Mouse (Mus musculus) embryonic facial prominence, embryonic 14.5 days (tissue): ENCODE data around the gene D630045J12Rik. TPM values are rescaled to one million over a fixed set of nuclear protein-coding genes. Genes with fewer than 3 reads are reported as not detected.

Experiments used
- ATAC-seq: fragments of 200-750 bp; cut with Nextera tagmentation; 2 replicates; pipeline ENCODE4 v1.8.0; 2017; ENCODE audit warnings: low read depth, moderate number of reproducible peaks, moderate TSS enrichment
- DNase-seq: peaks from one replicate; pipeline ENCODE4 v3.0.0-alpha.2; 2015; ENCODE audit warnings: low spot score
- H3K27ac ChIP-seq: fragments of 300-500 bp; sonication (generic); replicated peaks from 2 replicates; pipeline ENCODE4 v1.5.1; 2014; ENCODE audit warnings: low read depth, mild to moderate bottlenecking, low read length, moderate library complexity
- H3K27me3 ChIP-seq: fragments of 300-500 bp; sonication (generic); replicated peaks from 2 replicates; pipeline ENCODE4 v1.6.1; 2014; ENCODE audit warnings: low read length; ENCODE audit not compliant: control insufficient read depth, insufficient read depth
- H3K36me3 ChIP-seq: fragments of 300-500 bp; sonication (generic); 2 replicates; pipeline ENCODE4 v1.6.1; 2014; ENCODE audit warnings: low read length, mixed read lengths; ENCODE audit not compliant: control insufficient read depth, insufficient read depth
- H3K4me1 ChIP-seq: fragments of 300-500 bp; sonication (generic); 2 replicates; pipeline ENCODE4 v1.6.1; 2014; ENCODE audit warnings: antibody characterized with exemption, low read length; ENCODE audit not compliant: control insufficient read depth, insufficient read depth
- H3K4me2 ChIP-seq: fragments of 300-500 bp; sonication (generic); 2 replicates; pipeline ENCODE4 v1.6.1; 2014; ENCODE audit warnings: low read depth, mild to moderate bottlenecking, low read length, moderate library complexity, mixed read lengths
- H3K4me3 ChIP-seq: fragments of 300-500 bp; sonication (generic); 2 replicates; pipeline ENCODE4 v1.5.1; 2014; ENCODE audit warnings: low read depth, mild to moderate bottlenecking, low read length
- H3K9ac ChIP-seq: fragments of 300-500 bp; sonication (generic); 2 replicates; pipeline ENCODE4 v1.6.1; 2014; ENCODE audit warnings: low read depth, mild to moderate bottlenecking, low read length, moderate library complexity, mixed read lengths
- H3K9me3 ChIP-seq: fragments of 300-500 bp; sonication (generic); 2 replicates; pipeline ENCODE4 v1.6.1; 2016; ENCODE audit warnings: low read length; ENCODE audit not compliant: control insufficient read depth
- WGBS: fragments of 180-500 bp; shearing (Covaris S2); extraction: QIAGEN DNeasy Blood & Tissue Kit; methylation state at CpG from one replicate; pipeline ENCODE4 v1.1.7; 2014; 5-methylcytosine and 5-hydroxymethylcytosine counted together
- polyA plus RNA-seq: library from polyadenylated mRNA; unstranded; fragments of >200 nt; fragmentation: Nextera tagmentation; extraction: Ambion mirVana; gene quantifications from 2 replicates; pipeline ENCODE4 v1.2.1, GENCODE M21; 2014

D630045J12Rik gene
- polyA plus RNA-seq, 1 experiment from 2014 or later, result 6.0 TPM

- H3K4me1 ChIP-seq, result peaks cover 14% of the 10 kb centered on the region
- H3K4me3 ChIP-seq, result no peak overlapping the region
- H3K4me2 ChIP-seq, result no peak overlapping the region
- H3K9me3 ChIP-seq, result no peaks in the 10 kb centered on the region
- no peaks in the 10 kb centered on the region for H3K27me3 ChIP-seq
- no peak overlapping the region for H3K9ac ChIP-seq
- DNase-seq (no peak), ATAC-seq (no peak)
- WGBS, result 76% methylated on average over 4 of the region's 4 CpGs
- H3K36me3 ChIP-seq, result no peaks in the 10 kb centered on the region
- H3K27ac ChIP-seq, result no peak overlapping the region
Observed at GRCm38 (mm10) chr6:38247362-38247761, 6.4 kb downstream of the D630045J12Rik start.

GRCm38 (mm10) chr6:38244806-38245205, 9.0 kb downstream of the D630045J12Rik start:
- H3K27me3 ChIP-seq, result no peaks in the 10 kb centered on the region
- H3K9ac ChIP-seq, result no peak overlapping the region
- peaks cover 15% of the 10 kb centered on the region for H3K4me1 ChIP-seq
- no peak overlapping the region for H3K4me2 ChIP-seq
- H3K27ac ChIP-seq, result no peak overlapping the region
- 81% methylated on average over 3 of the region's 3 CpGs for WGBS
- no peaks in the 10 kb centered on the region for H3K9me3 ChIP-seq
- no peak for ATAC-seq
- no peak for DNase-seq
- H3K36me3 ChIP-seq, result no peaks in the 10 kb centered on the region
- no peak overlapping the region for H3K4me3 ChIP-seq

- peaks cover 15% of the 10 kb centered on the region for H3K4me1 ChIP-seq
- no peak overlapping the region for H3K4me3 ChIP-seq
- no peak overlapping the region for H3K9ac ChIP-seq
- DNase-seq, result no peak
- H3K27ac ChIP-seq, result no peak overlapping the region
- WGBS, result 60% methylated on average over 3 of the region's 3 CpGs
- no peaks in the 10 kb centered on the region for H3K27me3 ChIP-seq
- no peak for ATAC-seq
- H3K4me2 ChIP-seq, result no peak overlapping the region
- H3K9me3 ChIP-seq, result no peaks in the 10 kb centered on the region
- H3K36me3 ChIP-seq, result no peaks in the 10 kb centered on the region
Observed at GRCm38 (mm10) chr6:38244167-38244566, 9.6 kb downstream of the D630045J12Rik start.

- Histone ChIP-seq H3K36me3 (no peaks in the 10 kb centered on the region), H3K4me2 (no peak overlapping the region), H3K27me3 (no peaks in the 10 kb centered on the region), H3K4me3 (no peak overlapping the region), H3K27ac (no peak overlapping the region), H3K4me1 (peaks cover 15% of the 10 kb centered on the region), H3K9ac (no peak overlapping the region), H3K9me3 (no peaks in the 10 kb centered on the region)
- WGBS, result 63% methylated on average over 5 of the region's 5 CpGs
- ATAC-seq, result no peak
- DNase-seq, result no peak
Observed at GRCm38 (mm10) chr6:38242833-38243232, 11.0 kb downstream of the D630045J12Rik start.

- ATAC-seq, result no peak
- no peak overlapping the region for H3K4me3 ChIP-seq
- WGBS, result 71% methylated on average over 8 of the region's 8 CpGs
- no peak overlapping the region for H3K27ac ChIP-seq
- H3K36me3 ChIP-seq, result no peaks in the 10 kb centered on the region
- no peaks in the 10 kb centered on the region for H3K27me3 ChIP-seq
- no peak overlapping the region for H3K9ac ChIP-seq
- H3K4me1 ChIP-seq, result peaks cover 15% of the 10 kb centered on the region
- DNase-seq, result no peak
- no peaks in the 10 kb centered on the region for H3K9me3 ChIP-seq
- H3K4me2 ChIP-seq, result no peak overlapping the region
Observed at GRCm38 (mm10) chr6:38242295-38242830, 11.4 kb downstream of the D630045J12Rik start.

- no peaks in the 10 kb centered on the region for H3K27me3 ChIP-seq
- DNase-seq (no peak), ATAC-seq (no peak)
- peaks cover 15% of the 10 kb centered on the region for H3K4me1 ChIP-seq
- H3K36me3 ChIP-seq, result no peaks in the 10 kb centered on the region
- 70% methylated on average over 4 of the region's 4 CpGs for WGBS
- no peaks in the 10 kb centered on the region for H3K9me3 ChIP-seq
- no peak overlapping the region for H3K4me3 ChIP-seq
- no peak overlapping the region for H3K4me2 ChIP-seq
- no peak overlapping the region for H3K27ac ChIP-seq
- H3K9ac ChIP-seq, result no peak overlapping the region
Observed at GRCm38 (mm10) chr6:38241508-38241907, 12.3 kb downstream of the D630045J12Rik start.

GRCm38 (mm10) chr6:38240618-38241017, 13.2 kb downstream of the D630045J12Rik start:
- DNase-seq (no peak), ATAC-seq (no peak)
- Histone ChIP-seq H3K9ac (no peak overlapping the region), H3K4me3 (no peak overlapping the region), H3K4me2 (no peak overlapping the region), H3K36me3 (no peaks in the 10 kb centered on the region), H3K27me3 (no peaks in the 10 kb centered on the region), H3K27ac (no peak overlapping the region), H3K4me1 (peaks cover 15% of the 10 kb centered on the region), H3K9me3 (no peaks in the 10 kb centered on the region)
- WGBS, result 72% methylated on average over 5 of the region's 5 CpGs

- H3K9me3 ChIP-seq, result no peaks in the 10 kb centered on the region
- 62% methylated on average over 4 of the region's 4 CpGs for WGBS
- H3K4me3 ChIP-seq, result no peak overlapping the region
- peaks cover 13% of the 10 kb centered on the region for H3K4me1 ChIP-seq
- H3K9ac ChIP-seq, result no peak overlapping the region
- no peak for ATAC-seq
- H3K4me2 ChIP-seq, result no peak overlapping the region
- DNase-seq, result no peak
- no peak overlapping the region for H3K27ac ChIP-seq
- H3K36me3 ChIP-seq, result no peaks in the 10 kb centered on the region
- no peaks in the 10 kb centered on the region for H3K27me3 ChIP-seq
Observed at GRCm38 (mm10) chr6:38238382-38238781, 15.4 kb downstream of the D630045J12Rik start.

GRCm38 (mm10) chr6:38235991-38236658, 17.7 kb downstream of the D630045J12Rik start:
- DNase-seq, result no peak
- ATAC-seq, result no peak
- H3K36me3 ChIP-seq, result no peaks in the 10 kb centered on the region
- no peak overlapping the region for H3K4me2 ChIP-seq
- no peak overlapping the region for H3K9ac ChIP-seq
- WGBS, result 84% methylated on average over 7 of the region's 7 CpGs
- no peak overlapping the region for H3K4me3 ChIP-seq
- no peaks in the 10 kb centered on the region for H3K9me3 ChIP-seq
- H3K4me1 ChIP-seq, result peaks cover 17% of the 10 kb centered on the region
- H3K27me3 ChIP-seq, result no peaks in the 10 kb centered on the region
- no peak overlapping the region for H3K27ac ChIP-seq
